Mouse (Mus musculus) cerebellum, adult 8-10 months (tissue): ENCODE results near the gene Rabif.
"Not testable (repeated sequence)": the region's sequence is repeated elsewhere in the genome, so short reads cannot be mapped to it uniquely, and the experiment has no call there.

Experiments used
- DNase-seq: peaks from one replicate; pipeline ENCODE4 v3.0.0; 2022

Rabif gene

GRCm38 (mm10) chr1:134494428-134495215 lies at the start of gene Rabif:
Gene Rabif (plus strand): TSS chr1:134494648.
- DNase-seq = peak; percentile 99

- no peak for DNase-seq
Measured at GRCm38 (mm10) chr1:134445418-134445817, 49.0 kb upstream of the Rabif start.

GRCm38 (mm10) chr1:134448537-134448936 lies 45.9 kb upstream of the Rabif start:
- DNase-seq = not testable (repeated sequence)

GRCm38 (mm10) chr1:134450201-134450600 lies 44.2 kb upstream of the Rabif start:
- no peak for DNase-seq

GRCm38 (mm10) chr1:134450986-134451385 lies 43.5 kb upstream of the Rabif start:
- peak; percentile 21 for DNase-seq

GRCm38 (mm10) chr1:134454904-134455824 lies 39.3 kb upstream of the Rabif start, which contains the start of gene Klhl12:
Gene Klhl12 (plus strand): TSS chr1:134455531.
- peak; percentile 98 for DNase-seq

- no peak for DNase-seq
Measured at GRCm38 (mm10) chr1:134456060-134456459, 38.4 kb upstream of the Rabif start.

- no peak for DNase-seq
Measured at GRCm38 (mm10) chr1:134458139-134458727, 36.2 kb upstream of the Rabif start.

GRCm38 (mm10) chr1:134460294-134461284 lies 33.9 kb upstream of the Rabif start:
- DNase-seq = no peak

- DNase-seq = no peak
Measured at GRCm38 (mm10) chr1:134484623-134485022, 9.8 kb upstream of the Rabif start.

GRCm38 (mm10) chr1:134490903-134491801 lies 3.3 kb upstream of the Rabif start:
- DNase-seq = no peak

- no peak for DNase-seq
Measured at GRCm38 (mm10) chr1:134492276-134492675, 2.2 kb upstream of the Rabif start.

- no peak for DNase-seq
Measured at GRCm38 (mm10) chr1:134493496-134493895, 952 bp upstream of the Rabif start.

GRCm38 (mm10) chr1:134493956-134494355 lies 492 bp upstream of the Rabif start:
- no peak for DNase-seq

GRCm38 (mm10) chr1:134495216-134495539 lies 730 bp downstream of the Rabif start:
- DNase-seq = no peak

- DNase-seq = no peak
Measured at GRCm38 (mm10) chr1:134495991-134496390, 1.5 kb downstream of the Rabif start.

- no peak for DNase-seq
Measured at GRCm38 (mm10) chr1:134500916-134501315, 6.5 kb downstream of the Rabif start.

GRCm38 (mm10) chr1:134506201-134506600 lies 11.8 kb downstream of the Rabif start:
- no peak for DNase-seq

GRCm38 (mm10) chr1:134510018-134510417 lies 15.6 kb downstream of the Rabif start:
- DNase-seq = no peak

GRCm38 (mm10) chr1:134512183-134512582 lies 17.7 kb downstream of the Rabif start:
- DNase-seq = no peak

- DNase-seq = no peak
Measured at GRCm38 (mm10) chr1:134512584-134512983, 18.1 kb downstream of the Rabif start.
